22 mouse cellular contexts compared by ENCODE assay signal in the genomic region with DNA sequence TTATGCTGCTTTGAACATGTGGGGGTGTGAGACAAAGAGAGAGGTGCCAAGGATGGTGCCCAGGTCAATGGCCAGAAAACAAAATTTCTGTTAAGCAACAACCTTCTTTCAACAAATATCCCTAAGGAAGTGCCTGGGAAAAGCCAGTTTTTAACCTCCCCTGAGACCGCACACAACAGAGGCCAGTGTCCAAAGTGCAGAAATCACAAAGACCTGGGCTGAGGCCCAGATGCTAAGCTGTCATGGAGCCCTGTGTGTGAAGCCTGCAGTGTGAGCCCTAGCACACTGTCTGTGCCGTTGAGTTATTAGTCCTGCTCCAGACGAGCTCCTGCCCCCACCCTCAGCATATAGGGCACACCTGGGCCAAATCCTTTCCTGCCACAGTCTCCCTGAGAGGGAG. TPM values are rescaled to one million over a fixed set of nuclear protein-coding genes. Genes with fewer than 3 reads are reported as not detected.
DNase-seq lines count a peak whose midpoint lies in the region; ATAC-seq lines count a peak whose summit lies in the region.
"Had no signal": no experiment of that assay in that cellular context is flagged by ENCODE, and none has a peak within 500 bp of the region (broad histone marks: within the 10 kb centered on the region; RNA-seq: fewer than 3 reads in every experiment).

No protein-coding gene starts in this region.

- 34% methylated on average over 3 of the region's 3 CpGs for WGBS in kidney, embryonic 15.5 days
- WGBS in forebrain, embryonic 15.5 days = 52% methylated on average over 3 of the region's 3 CpGs

- H3K4me3 ChIP-seq in kidney, embryonic 15.5 days (replicated peaks) = no peak overlapping the region
- no peak overlapping the region for H3K4me3 ChIP-seq in forebrain, embryonic 15.5 days
- H3K4me3 ChIP-seq: embryonic facial prominence, embryonic 13.5 days; liver, embryonic 12.5 days; midbrain, embryonic 10.5 days; stomach, embryonic 15.5 days had no signal

- peak; percentile 12 to 16 for DNase-seq in heart, postnatal 10 days
- DNase-seq in heart, postnatal 25 days (ENCODE audit: low spot score) = no peak
- peak; percentile 49 for DNase-seq in kidney, adult 18-20 months
- peak; percentile 47 to 74 for DNase-seq in kidney, postnatal 25 days
- DNase-seq in gastrocnemius, postnatal 14 days = no peak
- DNase-seq: B cell, adult 2 months; cerebellum, adult 9-11 months; forebrain, postnatal 0 days; layer of hippocampus, adult 9-11 months; lung, postnatal 4 days; right cerebral cortex, adult 18-20 months had no signal

- no peak for ATAC-seq in kidney, embryonic 15.5 days (replicated peaks; ENCODE audit: low FRiP score)
- no peak for ATAC-seq in forebrain, embryonic 15.5 days (replicated peaks)
- ATAC-seq: forebrain, postnatal 0 days; inflammation-experienced regulatory T-cells, adult 6 months; liver, embryonic 12.5 days had no signal

- H3K27me3 ChIP-seq in kidney, embryonic 15.5 days = no peaks in the 10 kb centered on the region
- H3K27me3 ChIP-seq in forebrain, embryonic 15.5 days = no peaks in the 10 kb centered on the region
- H3K27me3 ChIP-seq: embryonic facial prominence, embryonic 13.5 days; liver, embryonic 12.5 days; stomach, embryonic 15.5 days had no signal

- intact Hi-C loops in heart, postnatal 10 days (cut with DNase I) = no loop called here
- intact Hi-C loops in heart, postnatal 25 days (cut with DNase I) = no loop called here
- intact Hi-C loops in gastrocnemius, postnatal 14 days (cut with DNase I; ENCODE audit: low total_unique reads) = no loop called here

- H3K36me3 ChIP-seq in kidney, embryonic 15.5 days = no peaks in the 10 kb centered on the region
- H3K36me3 ChIP-seq in forebrain, embryonic 15.5 days = no peaks in the 10 kb centered on the region
- H3K36me3 ChIP-seq: embryonic facial prominence, embryonic 13.5 days; liver, embryonic 12.5 days; midbrain, embryonic 10.5 days; stomach, embryonic 15.5 days had no signal

- peaks cover 8% of the 10 kb centered on the region; the same call in 1 of the 2 replicates for H3K4me1 ChIP-seq in kidney, embryonic 15.5 days
- H3K4me1 ChIP-seq in forebrain, embryonic 15.5 days = peaks cover 2% of the 10 kb centered on the region; the same call in 1 of the 2 replicates
- H3K4me1 ChIP-seq: embryonic facial prominence, embryonic 13.5 days; liver, embryonic 12.5 days; midbrain, embryonic 10.5 days had no signal

- H3K27ac ChIP-seq in kidney, embryonic 15.5 days = no peak overlapping the region
- no peak overlapping the region for H3K27ac ChIP-seq in forebrain, embryonic 15.5 days (replicated peaks)
- H3K27ac ChIP-seq: embryonic facial prominence, embryonic 13.5 days; liver, embryonic 12.5 days; midbrain, embryonic 10.5 days; stomach, embryonic 15.5 days had no signal

- no peak overlapping the region for H3K9ac ChIP-seq in kidney, embryonic 15.5 days
- H3K9ac ChIP-seq in forebrain, embryonic 15.5 days (replicated peaks) = no peak overlapping the region
- H3K9ac ChIP-seq: embryonic facial prominence, embryonic 13.5 days; forebrain, postnatal 0 days; liver, embryonic 12.5 days; lung, embryonic 14.5 days; stomach, embryonic 15.5 days had no signal

- H3K9me3 ChIP-seq in kidney, embryonic 15.5 days (replicated peaks) = no peaks in the 10 kb centered on the region
- no peaks in the 10 kb centered on the region for H3K9me3 ChIP-seq in forebrain, embryonic 15.5 days
- H3K9me3 ChIP-seq: embryonic facial prominence, embryonic 13.5 days; liver, embryonic 12.5 days; midbrain, embryonic 10.5 days; stomach, embryonic 15.5 days had no signal

- H3K4me2 ChIP-seq in kidney, embryonic 15.5 days = no peak overlapping the region
- H3K4me2 ChIP-seq in forebrain, embryonic 15.5 days (replicated peaks) = no peak overlapping the region
- H3K4me2 ChIP-seq: embryonic facial prominence, embryonic 13.5 days; liver, embryonic 12.5 days; lung, embryonic 14.5 days; stomach, embryonic 15.5 days had no signal

RNA-seq across cellular contexts. Expression of gene Gm12689, which starts 22.5 kb away (rescaled TPM):
- not detected for total RNA-seq in heart, postnatal 10 days (2021)
- total RNA-seq in heart, postnatal 25 days (2021) = not detected
- 0.19 and 0.38 TPM in 2 replicates for polyA plus RNA-seq in kidney, embryonic 15.5 days (2015; fragmentation: Nextera tagmentation; extraction: Ambion mirVana)
- 0.33 and 0.36 TPM in 2 replicates for polyA plus RNA-seq in forebrain, embryonic 15.5 days (2015; fragmentation: Nextera tagmentation; extraction: Ambion mirVana)
- not detected for total RNA-seq in gastrocnemius, postnatal 14 days (2021)
- total RNA-seq: forebrain, postnatal 0 days; heart, adult 8-10 months had no signal
- polyA plus RNA-seq: heart, postnatal 0 days; inflammation-experienced regulatory T-cells, adult 6 months; midbrain, embryonic 10.5 days; thymus, postnatal 0 days had no signal

Comparison
In these comparisons a context has a peak if more than half of its experiments do, and no peak if none do; other contexts are left out.
1. DNase-seq: peak in heart, postnatal 10 days (2 of 2), kidney, adult 18-20 months (single experiment) and kidney, postnatal 25 days (2 of 2); none in heart, postnatal 25 days (single experiment) and gastrocnemius, postnatal 14 days (single experiment).